Mouse (Mus musculus) liver, postnatal 0 days (tissue): Measurements from ENCODE around the gene Wfdc2. TPM values are rescaled to one million over a fixed set of nuclear protein-coding genes. Genes with fewer than 3 reads are reported as not detected.
"Not testable (repeated sequence)": the region's sequence is repeated elsewhere in the genome, so short reads cannot be mapped to it uniquely, and the experiment has no call there.

Source experiments
- ATAC-seq: fragments of 200-750 bp; cut with Nextera tagmentation; 2 replicates; pipeline ENCODE4 v1.8.0; 2017; ENCODE audit warnings: mild to moderate bottlenecking, moderate library complexity
- DNase-seq: peaks from one replicate; pipeline ENCODE4 v3.0.0-alpha.2; 2016
- H3K27ac ChIP-seq: fragments of 300-500 bp; sonication (generic); 2 replicates; pipeline ENCODE4 v1.5.1; 2014; ENCODE audit warnings: antibody characterized with exemption, moderate library complexity, mild to moderate bottlenecking, low read depth
- H3K27me3 ChIP-seq: fragments of 300-500 bp; sonication (generic); 2 replicates; pipeline ENCODE4 v1.6.1; 2014; ENCODE audit warnings: low read length, control low read depth, mixed read lengths; ENCODE audit not compliant: insufficient read depth
- H3K36me3 ChIP-seq: fragments of 300-500 bp; sonication (generic); replicated peaks from 2 replicates; pipeline ENCODE4 v1.6.1; 2014; ENCODE audit warnings: mild to moderate bottlenecking, control low read depth, low read length, moderate library complexity, mixed read lengths; ENCODE audit not compliant: insufficient read depth
- H3K4me1 ChIP-seq: fragments of 300-500 bp; sonication (generic); 2 replicates; pipeline ENCODE4 v1.6.1; 2014; ENCODE audit warnings: antibody characterized with exemption, mild to moderate bottlenecking, control low read depth; ENCODE audit not compliant: insufficient read depth
- H3K4me2 ChIP-seq: fragments of 300-500 bp; sonication (generic); 2 replicates; pipeline ENCODE4 v1.6.1; 2014; ENCODE audit warnings: low read depth, mild to moderate bottlenecking, low read length, moderate library complexity, mixed read lengths
- H3K4me3 ChIP-seq: fragments of 300-500 bp; sonication (generic); 2 replicates; pipeline ENCODE4 v1.5.1; 2014; ENCODE audit warnings: low read depth, low read length
- H3K9ac ChIP-seq: fragments of 300-500 bp; sonication (generic); replicated peaks from 2 replicates; pipeline ENCODE4 v1.6.1; 2014; ENCODE audit warnings: mild to moderate bottlenecking, moderate library complexity
- H3K9me3 ChIP-seq: fragments of 300-500 bp; sonication (generic); 2 replicates; pipeline ENCODE4 v1.6.1; 2016; ENCODE audit warnings: mild to moderate bottlenecking, control low read depth, low read length, mixed read lengths
- CTCF ChIP-seq: sonication (generic); IDR thresholded peaks from 2 replicates; pipeline ENCODE4 v1.5.1; 2016; ENCODE audit warnings: antibody characterized with exemption, low read depth
- EP300 ChIP-seq: IDR thresholded peaks from 2 replicates; pipeline ENCODE4 v1.6.1; 2016; ENCODE audit warnings: antibody characterized with exemption, low read depth, mild to moderate bottlenecking
- WGBS: fragments of 180-500 bp; shearing (Covaris S2); extraction: QIAGEN DNeasy Blood & Tissue Kit; methylation state at CpG from one replicate; pipeline ENCODE4 v1.1.7; 2014; ENCODE audit not compliant: insufficient replicate concordance; 5-methylcytosine and 5-hydroxymethylcytosine counted together
- polyA plus RNA-seq: library from polyadenylated mRNA; unstranded; fragments of >200 nt; fragmentation: Nextera tagmentation; extraction: Ambion mirVana; gene quantifications from 2 replicates; pipeline ENCODE4 v1.2.1, GENCODE M21; 2015

Wfdc2 gene
- polyA plus RNA-seq, 1 experiment from 2014 or later = 3.3 TPM

- peaks cover 2% of the 10 kb centered on the region; the same call in 1 of the 2 replicates for H3K4me1 ChIP-seq
- ATAC-seq = peak; percentile 48; the same call in 1 of the 2 replicates
Observed at GRCm38 (mm10) chr2:164567460-164567859, 5.2 kb downstream of the Wfdc2 start.

GRCm38 (mm10) chr2:164573359-164573758, 11.1 kb downstream of the Wfdc2 start, which contains the start of gene Spint3:
Gene Spint3 (minus strand): TSS chr2:164573459.
- not testable (repeated sequence) for H3K4me1 ChIP-seq, H3K27ac ChIP-seq, ATAC-seq, H3K27me3 ChIP-seq, H3K4me2 ChIP-seq, H3K4me3 ChIP-seq, H3K9ac ChIP-seq, H3K36me3 ChIP-seq, DNase-seq, H3K9me3 ChIP-seq
- WGBS = 78% methylated on average over 6 of the region's 6 CpGs

More at GRCm38 (mm10) chr2:164567460-164567859, 5.2 kb downstream of the Wfdc2 start:
- Histone ChIP-seq H3K27ac (no peak overlapping the region), H3K4me3 (no peak overlapping the region), H3K27me3 (peaks cover 24% of the 10 kb centered on the region), H3K9me3 (no peaks in the 10 kb centered on the region), H3K4me2 (no peak overlapping the region), H3K36me3 (no peaks in the 10 kb centered on the region), H3K9ac (no peak overlapping the region)
- WGBS = 55% methylated on average over 5 of the region's 5 CpGs
- TF ChIP-seq EP300 = no peak
- TF ChIP-seq CTCF = no peak
- DNase-seq = no peak

- not testable (repeated sequence) for H3K9ac ChIP-seq, H3K27ac ChIP-seq, DNase-seq
Observed at GRCm38 (mm10) chr2:164585025-164585725, 23.0 kb downstream of the Wfdc2 start, which contains the start of gene Wfdc6a. Gene Wfdc6a (minus strand): TSS chr2:164585447.

GRCm38 (mm10) chr2:164592014-164592413, 29.8 kb downstream of the Wfdc2 start:
- no peak for ATAC-seq
- H3K4me1 ChIP-seq = no peaks in the 10 kb centered on the region
- no peaks in the 10 kb centered on the region for H3K27me3 ChIP-seq
- DNase-seq = no peak
- no peak overlapping the region for H3K27ac ChIP-seq
- peak; percentile 72 for TF ChIP-seq CTCF
- TF ChIP-seq EP300 = no peak
- no peak overlapping the region for H3K4me3 ChIP-seq
- no peak overlapping the region for H3K4me2 ChIP-seq
- no peaks in the 10 kb centered on the region for H3K9me3 ChIP-seq
- 11% methylated on average over 4 of the region's 4 CpGs for WGBS
- H3K36me3 ChIP-seq = no peaks in the 10 kb centered on the region
- no peak overlapping the region for H3K9ac ChIP-seq

More at GRCm38 (mm10) chr2:164585025-164585725, 23.0 kb downstream of the Wfdc2 start, which contains the start of gene Wfdc6a:
- not testable (repeated sequence) for H3K9me3 ChIP-seq, H3K27me3 ChIP-seq, H3K36me3 ChIP-seq, ATAC-seq, H3K4me1 ChIP-seq, H3K4me2 ChIP-seq, H3K4me3 ChIP-seq
- 59% methylated on average over 13 of the region's 13 CpGs for WGBS

GRCm38 (mm10) chr2:164593494-164593893, 31.3 kb downstream of the Wfdc2 start, which contains the start of gene Eppin:
Gene Eppin (minus strand): TSS chr2:164593594.
- no peak within 1 kb of the TSS for H3K27ac ChIP-seq
- no peak for TF ChIP-seq EP300
- TF ChIP-seq CTCF = no peak
- H3K9ac ChIP-seq = no peak within 1 kb of the TSS
- 77% methylated on average over 4 of the region's 4 CpGs for WGBS
- H3K27me3 ChIP-seq = no peaks in the 10 kb centered on the region
- no peak within 1 kb of the TSS for H3K4me2 ChIP-seq
- no peaks in the 10 kb centered on the region for H3K9me3 ChIP-seq
- no peaks in the 10 kb centered on the region for H3K4me1 ChIP-seq
- H3K36me3 ChIP-seq = no peaks in the 10 kb centered on the region
- no peak within 1 kb of the TSS for H3K4me3 ChIP-seq
- DNase-seq (no peak), ATAC-seq (no peak)

GRCm38 (mm10) chr2:164600179-164600578, 38.0 kb downstream of the Wfdc2 start:
- no peak for TF ChIP-seq EP300
- peak; percentile 43 for TF ChIP-seq CTCF
- ATAC-seq (no peak), DNase-seq (no peak)
- Histone ChIP-seq H3K4me2 (no peak overlapping the region), H3K27me3 (no peaks in the 10 kb centered on the region), H3K36me3 (no peaks in the 10 kb centered on the region), H3K4me1 (no peaks in the 10 kb centered on the region), H3K27ac (no peak overlapping the region), H3K4me3 (no peak overlapping the region), H3K9ac (no peak overlapping the region), H3K9me3 (0 out of 2 replicates have a peak, but pooled peaks cover 3% of the 10 kb centered on the region)
- WGBS = 57% methylated on average over 3 of the region's 3 CpGs
